Mouse (Mus musculus) brain, embryonic 14.5 days (tissue): ENCODE measurements around the gene Dscaml1.

Experiments used
- CTCF ChIP-seq: fragments of 200-500 bp; IDR thresholded peaks from 2 replicates; pipeline ENCODE4 v1.5.1; 2012; ENCODE audit warnings: inconsistent platforms, mild to moderate bottlenecking, moderate library complexity, borderline replicate concordance; ENCODE audit not compliant: insufficient read depth, insufficient read length; ENCODE audit errors: extremely low read depth
- POLR2A ChIP-seq: fragments of 200-500 bp; IDR thresholded peaks from 2 replicates; pipeline ENCODE4 v1.6.1; 2012; ENCODE audit warnings: mild to moderate bottlenecking, inconsistent platforms, borderline replicate concordance; ENCODE audit not compliant: poor library complexity, insufficient read depth, insufficient read length, severe bottlenecking; ENCODE audit errors: extremely low read depth

- TF ChIP-seq CTCF (no peak), POLR2A (no peak)
Measured at GRCm38 (mm10) chr9:45422761-45423298, 3.6 kb upstream of the Dscaml1 start.
